Mouse (Mus musculus): ENCODE data around the gene Upf1.

Gene Upf1

GRCm38 (mm10) chr8:70359411-70359810, 6.3 kb upstream of the Upf1 start:
- DNase-seq (ENCODE audit: low spot score in 2 of 2) = no peak

- DNase-seq (ENCODE audit: low spot score in 2 of 2) = no peak
These were observed 3.0 kb upstream of the Upf1 start for GRCm38 (mm10) chr8:70356111-70356510.

GRCm38 (mm10) chr8:70354004-70354403, 926 bp upstream of the Upf1 start:
- DNase-seq (ENCODE audit: low spot score in 2 of 2) = no peak

- peak; percentile 25 to 30 for DNase-seq (ENCODE audit: low spot score in 2 of 2)
These were observed 374 bp downstream of the Upf1 start for GRCm38 (mm10) chr8:70352657-70353151.

GRCm38 (mm10) chr8:70352000-70352384, 1.1 kb downstream of the Upf1 start:
- no peak for DNase-seq (ENCODE audit: low spot score in 2 of 2)

- no peak for DNase-seq (ENCODE audit: low spot score in 2 of 2)
These were observed 1.8 kb downstream of the Upf1 start for GRCm38 (mm10) chr8:70351035-70351999.

GRCm38 (mm10) chr8:70347860-70348420, 5.1 kb downstream of the Upf1 start:
- DNase-seq (ENCODE audit: low spot score in 2 of 2) = no peak

- no peak for DNase-seq (ENCODE audit: low spot score in 2 of 2)
These were observed 5.6 kb downstream of the Upf1 start for GRCm38 (mm10) chr8:70347443-70347842.

- no peak for DNase-seq (ENCODE audit: low spot score in 2 of 2)
These were observed 8.8 kb downstream of the Upf1 start for GRCm38 (mm10) chr8:70344279-70344678.

- DNase-seq (ENCODE audit: low spot score in 2 of 2) = no peak
These were observed 9.4 kb downstream of the Upf1 start for GRCm38 (mm10) chr8:70343696-70344095.

GRCm38 (mm10) chr8:70343076-70343475, 10.0 kb downstream of the Upf1 start:
- no peak for DNase-seq (ENCODE audit: low spot score in 2 of 2)

GRCm38 (mm10) chr8:70342007-70342406, 11.1 kb downstream of the Upf1 start:
- no peak for DNase-seq (ENCODE audit: low spot score in 2 of 2)

- DNase-seq (ENCODE audit: low spot score in 2 of 2) = no peak
These were observed 12.4 kb downstream of the Upf1 start for GRCm38 (mm10) chr8:70340659-70341058.

- DNase-seq (ENCODE audit: low spot score in 2 of 2) = no peak
These were observed 14.1 kb downstream of the Upf1 start for GRCm38 (mm10) chr8:70338931-70339330.

- DNase-seq (ENCODE audit: low spot score in 2 of 2) = no peak
These were observed 20.2 kb downstream of the Upf1 start for GRCm38 (mm10) chr8:70332878-70333202.

- no peak for DNase-seq (ENCODE audit: low spot score in 2 of 2)
These were observed 20.8 kb downstream of the Upf1 start for GRCm38 (mm10) chr8:70332070-70332877.

GRCm38 (mm10) chr8:70331526-70331925, 21.6 kb downstream of the Upf1 start:
- no peak for DNase-seq (ENCODE audit: low spot score in 2 of 2)

GRCm38 (mm10) chr8:70330741-70331364, 22.2 kb downstream of the Upf1 start:
- DNase-seq (ENCODE audit: low spot score in 2 of 2) = no peak

- no peak for DNase-seq (ENCODE audit: low spot score in 2 of 2)
These were observed 23.0 kb downstream of the Upf1 start for GRCm38 (mm10) chr8:70329835-70330740.

- no peak for DNase-seq (ENCODE audit: low spot score in 2 of 2)
These were observed 23.8 kb downstream of the Upf1 start, which contains the start of gene Gdf1 for GRCm38 (mm10) chr8:70329124-70329834. Gene Gdf1 (plus strand): TSS chr8:70329817.

Data from spleen, postnatal 36 days (tissue).